Mouse (Mus musculus): ENCODE data around the gene Psap.

Psap gene

GRCm38 (mm10) chr10:60287726-60288125 is 10.3 kb downstream of the Psap start:
- in situ Hi-C loops (cut with MboI, MseI), result no loop called here

DNA sequence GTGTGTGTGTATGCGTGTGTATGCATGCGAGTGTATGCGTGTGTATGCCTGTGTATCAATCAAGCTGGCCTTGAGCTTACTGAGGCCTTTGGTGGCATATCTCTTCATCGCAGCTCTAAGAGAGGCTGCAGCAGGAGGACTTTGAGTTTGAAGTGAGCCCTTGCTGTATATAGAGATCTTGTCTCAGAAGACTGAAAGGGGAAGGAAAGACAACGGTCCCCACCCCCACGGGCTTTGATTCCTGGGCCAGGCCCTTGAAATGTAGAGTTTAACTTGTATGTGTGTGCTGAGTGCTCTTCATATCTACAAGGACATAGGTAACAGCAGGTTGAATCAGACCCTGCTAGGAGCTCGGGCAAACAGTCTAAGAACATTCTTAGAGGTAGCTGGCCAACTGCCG is 11.8 kb downstream of the Psap start:
- in situ Hi-C loops (cut with MboI, MseI), result no loop called here

GRCm38 (mm10) chr10:60290026-60290738 is 12.8 kb downstream of the Psap start:
- in situ Hi-C loops (cut with MboI, MseI), result no loop called here

DNA sequence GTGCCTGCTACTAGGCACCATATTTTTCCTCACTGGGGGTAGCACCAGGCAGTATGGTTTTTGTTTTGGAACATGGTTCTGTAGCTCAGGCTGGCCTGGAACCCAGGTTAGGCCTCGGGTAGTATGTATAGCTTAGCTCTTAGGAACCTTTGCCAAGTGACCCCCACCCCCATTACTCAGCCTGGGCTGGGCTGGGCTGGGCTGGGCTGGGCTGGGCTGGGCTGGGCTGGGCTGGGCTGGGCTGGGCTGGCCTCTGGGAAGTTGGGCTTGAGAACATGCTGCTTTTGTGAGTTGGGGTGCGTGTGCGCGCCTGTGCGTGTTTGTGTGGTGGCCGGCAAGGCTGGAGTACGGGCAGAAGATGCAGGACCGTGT is 13.3 kb downstream of the Psap start:
- in situ Hi-C loops (cut with MboI, MseI), result no loop called here

GRCm38 (mm10) chr10:60292209-60292608 is 14.8 kb downstream of the Psap start:
- in situ Hi-C loops (cut with MboI, MseI), result no loop called here

- in situ Hi-C loops (cut with MboI, MseI), result no loop called here
These were observed 17.2 kb downstream of the Psap start for GRCm38 (mm10) chr10:60294621-60295020.

DNA sequence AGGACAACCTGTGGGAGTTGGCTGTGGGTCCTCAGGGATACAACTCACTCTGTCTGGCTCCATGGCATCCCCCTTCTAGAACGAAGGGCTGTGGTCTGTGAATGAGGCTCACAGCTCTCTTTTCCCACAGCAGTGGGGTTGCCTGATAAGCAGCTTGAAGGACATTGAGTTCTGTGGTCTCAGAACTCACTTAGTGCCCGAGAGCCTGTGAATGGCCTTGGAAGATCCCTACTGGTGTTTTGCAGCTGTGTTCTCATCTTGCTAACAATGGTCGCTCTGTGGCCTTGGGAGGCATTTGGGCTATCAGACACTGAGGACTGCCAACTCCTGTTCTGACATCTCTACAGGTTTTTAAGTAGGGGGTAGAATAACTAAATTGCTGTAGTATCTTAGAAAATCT is 17.9 kb downstream of the Psap start:
- in situ Hi-C loops (cut with MboI, MseI), result no loop called here

GRCm38 (mm10) chr10:60296027-60296426 is 18.6 kb downstream of the Psap start:
- in situ Hi-C loops (cut with MboI, MseI), result no loop called here

GRCm38 (mm10) chr10:60299636-60300035 is 22.2 kb downstream of the Psap start:
- in situ Hi-C loops (cut with MboI, MseI), result loop anchor here (5.0 to 10.0 kb wide), 3 partner anchors 115 to 773 kb away; no protein-coding TSS in a partner anchor

DNA sequence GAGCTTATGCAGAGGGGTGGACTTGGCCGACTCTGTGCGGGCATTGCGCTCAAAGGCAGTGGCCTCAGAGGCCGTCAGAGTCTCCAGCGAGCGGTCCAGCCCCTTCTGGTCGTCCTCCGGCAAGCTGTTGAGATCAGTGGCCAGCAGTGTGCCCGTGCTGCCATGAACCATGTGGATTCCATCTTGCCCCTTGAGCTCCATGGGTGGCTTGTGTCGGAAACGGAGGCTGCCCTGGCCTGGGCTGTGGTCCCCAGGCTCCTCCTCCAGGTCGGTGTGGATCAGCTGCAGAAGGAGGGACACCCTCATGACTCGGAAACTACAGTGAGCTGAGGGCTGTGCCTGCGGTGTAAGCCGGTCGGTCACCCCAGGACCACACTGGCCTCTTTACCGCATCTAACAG is 26.0 kb downstream of the Psap start:
- in situ Hi-C loops (cut with MboI, MseI), result loop anchor here (5.0 to 10.0 kb wide), 3 partner anchors 111 to 769 kb away; no protein-coding TSS in a partner anchor

GRCm38 (mm10) chr10:60304854-60305628 is 27.6 kb downstream of the Psap start:
- in situ Hi-C loops (cut with MboI, MseI), result loop anchor here (5.0 to 10.0 kb wide), 4 partner anchors 107 to 767 kb away; no protein-coding TSS in a partner anchor

DNA sequence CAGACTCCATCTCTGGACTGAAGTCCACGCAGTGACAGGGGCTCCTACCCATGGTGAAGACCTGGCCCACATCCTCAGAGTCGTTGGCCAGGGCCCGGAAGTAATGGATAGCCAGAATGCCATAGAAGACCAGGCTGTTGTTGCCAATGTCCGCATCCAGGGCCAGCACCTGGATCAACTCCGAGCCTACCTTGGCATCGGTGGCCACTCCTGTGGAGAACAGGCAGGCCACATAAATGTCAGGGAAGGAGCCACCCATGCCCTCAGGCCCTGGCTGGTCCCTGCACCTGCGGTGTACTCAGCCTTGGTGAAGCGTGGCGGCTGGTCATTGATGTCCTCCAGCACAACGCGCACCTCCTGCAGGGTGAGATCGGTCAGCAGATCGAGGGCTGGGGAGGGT is 33.2 kb downstream of the Psap start:
- in situ Hi-C loops (cut with MboI, MseI), result no loop called here

DNA sequence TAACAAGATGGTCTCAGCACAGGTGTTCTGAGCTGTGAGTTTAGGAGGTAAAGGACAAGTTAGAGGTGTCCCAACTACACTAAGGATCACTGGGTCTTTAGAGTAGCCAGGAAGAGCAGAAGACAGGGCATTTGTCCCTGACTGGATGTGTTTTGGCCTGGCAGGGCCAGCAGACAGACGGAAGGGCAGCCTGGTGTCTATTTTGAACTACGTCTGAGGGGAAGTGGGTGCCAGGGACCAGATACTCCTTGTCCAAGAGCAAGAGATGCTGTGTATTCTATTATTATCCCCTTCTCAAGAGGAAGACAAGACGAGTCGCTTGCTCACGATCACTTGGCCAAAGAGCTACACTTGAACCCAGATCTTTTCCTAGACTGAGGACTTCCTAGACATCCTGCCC is 36.2 kb downstream of the Psap start:
- in situ Hi-C loops (cut with MboI, MseI), result no loop called here

DNA sequence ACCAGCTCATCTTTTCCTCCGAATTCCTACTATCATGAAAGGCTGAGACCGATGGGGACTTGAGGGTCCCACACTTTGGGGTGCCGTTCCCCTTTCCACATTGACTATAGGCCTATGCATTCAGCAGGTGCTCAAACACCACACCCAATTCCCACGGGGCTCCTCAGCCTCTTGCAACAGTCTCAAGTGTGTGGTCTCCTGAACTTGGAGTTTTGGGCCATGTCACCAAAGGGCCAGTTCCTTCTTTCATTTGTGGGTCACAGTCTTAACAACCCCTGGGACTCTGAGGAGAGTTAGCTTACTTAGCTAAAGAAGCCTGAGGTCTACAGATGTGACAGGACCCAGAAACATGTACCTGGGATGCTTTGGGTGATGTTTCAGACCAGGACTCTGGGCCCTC is 38.7 kb downstream of the Psap start:
- in situ Hi-C loops (cut with MboI, MseI), result no loop called here

DNA sequence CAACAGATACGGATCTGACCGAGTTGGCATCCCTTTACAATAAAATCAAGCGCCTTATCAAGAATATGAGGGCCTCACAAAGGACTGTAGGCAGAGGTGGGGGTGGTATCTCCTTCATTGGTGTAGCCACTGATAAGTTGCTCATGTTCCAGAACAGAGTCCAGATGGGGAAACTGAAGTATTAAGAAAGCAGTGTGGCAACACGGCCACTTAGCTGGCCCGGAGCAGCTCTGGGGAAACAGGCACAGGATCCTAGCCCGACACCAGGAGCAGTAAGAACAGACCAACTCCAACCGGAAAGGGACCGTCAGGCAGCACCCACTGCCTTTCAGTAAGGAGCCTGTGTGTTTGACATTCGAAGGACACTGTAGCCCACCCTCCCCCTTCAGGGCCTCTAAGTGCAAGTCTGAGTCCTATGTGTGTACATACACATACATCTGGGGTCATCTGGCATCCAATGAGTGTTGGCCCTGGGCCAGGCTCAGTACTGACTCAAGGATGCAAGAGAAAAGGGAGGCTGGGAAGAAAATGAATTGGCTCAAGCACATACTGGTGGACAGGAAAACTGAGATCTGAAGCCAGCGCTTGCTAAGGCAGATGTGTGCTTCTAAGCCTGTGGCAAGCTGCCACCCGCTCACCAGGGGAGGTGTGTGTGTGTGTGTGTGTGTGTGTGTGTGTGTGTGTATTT is 51.7 kb downstream of the Psap start:
- in situ Hi-C loops (cut with MboI, MseI), result no loop called here

DNA sequence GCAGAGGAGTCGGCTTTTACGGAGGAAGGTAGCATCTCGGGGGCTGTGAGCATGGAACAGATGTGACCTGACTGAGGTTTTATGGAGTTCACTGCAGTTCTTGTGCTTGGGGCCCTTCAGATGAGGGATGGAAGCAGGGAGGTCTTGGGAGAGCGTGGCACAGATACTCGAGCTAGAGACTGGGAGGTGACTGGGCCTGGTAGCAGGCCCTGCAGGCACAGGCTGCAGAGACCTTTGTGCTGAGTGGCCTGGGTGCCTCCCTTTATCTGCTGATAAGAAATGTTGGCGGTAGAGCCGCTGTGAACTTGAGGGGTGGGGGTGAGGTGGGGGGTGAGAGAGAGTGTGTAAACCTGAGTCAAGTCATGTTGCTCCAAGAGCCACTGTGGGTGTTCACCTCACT is 57.2 kb downstream of the Psap start:
- in situ Hi-C loops (cut with MboI, MseI), result loop anchor here in 1 of 2 experiments (10.0 kb wide), 2 partner anchors 600 to 740 kb away; no protein-coding TSS in a partner anchor

GRCm38 (mm10) chr10:60335021-60335420 is 57.6 kb downstream of the Psap start:
- in situ Hi-C loops (cut with MboI, MseI), result loop anchor here in 1 of 2 experiments (10.0 kb wide), 2 partner anchors 600 to 740 kb away; no protein-coding TSS in a partner anchor

DNA sequence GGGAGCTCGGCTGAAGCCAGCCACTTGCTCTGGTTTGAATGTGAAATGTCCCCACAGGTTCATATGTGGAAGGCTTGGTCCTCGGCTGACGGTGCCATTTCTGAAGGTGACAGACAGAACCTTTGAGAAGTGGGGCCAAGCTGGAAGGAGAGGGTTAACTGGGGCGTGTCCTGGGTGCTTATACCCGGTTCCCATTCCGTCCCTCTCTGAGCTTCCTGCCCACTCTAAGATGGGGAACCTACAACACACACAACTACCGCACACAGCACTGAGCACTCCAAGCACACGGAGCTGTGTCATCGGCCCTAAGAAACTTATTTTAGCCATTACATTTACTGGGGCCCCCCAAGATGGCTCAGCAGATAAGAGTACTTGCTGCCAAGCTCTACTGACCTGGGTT is 64.1 kb downstream of the Psap start:
- in situ Hi-C loops (cut with MboI, MseI), result loop anchor here in 1 of 2 experiments (10.0 kb wide), 1 partner anchor 1913 kb away; the partner anchor contains the start of gene Tacr2

DNA sequence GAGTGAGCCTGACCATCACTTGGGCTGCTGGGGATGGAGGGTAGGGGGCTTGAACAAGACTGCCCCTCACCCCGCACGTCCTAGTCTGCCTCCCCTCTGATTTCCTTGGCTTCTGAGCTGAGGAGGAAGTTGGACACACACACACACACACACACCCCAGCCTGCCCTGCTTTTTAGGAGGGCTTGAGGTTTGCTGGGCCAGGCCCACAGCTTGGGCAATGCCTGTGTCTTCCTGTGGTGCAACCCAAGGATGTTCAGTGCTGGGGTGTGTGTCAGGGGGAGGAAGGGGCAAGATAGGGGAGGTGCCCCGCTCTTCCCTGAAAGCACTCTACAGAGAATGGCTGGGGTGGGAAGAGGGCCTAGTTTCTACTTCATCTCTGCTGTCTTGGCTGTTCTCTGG is 66.7 kb downstream of the Psap start:
- in situ Hi-C loops (cut with MboI, MseI), result loop anchor here in 1 of 2 experiments (10.0 kb wide), 1 partner anchor 1911 kb away; the partner anchor contains the start of gene Tacr2

DNA sequence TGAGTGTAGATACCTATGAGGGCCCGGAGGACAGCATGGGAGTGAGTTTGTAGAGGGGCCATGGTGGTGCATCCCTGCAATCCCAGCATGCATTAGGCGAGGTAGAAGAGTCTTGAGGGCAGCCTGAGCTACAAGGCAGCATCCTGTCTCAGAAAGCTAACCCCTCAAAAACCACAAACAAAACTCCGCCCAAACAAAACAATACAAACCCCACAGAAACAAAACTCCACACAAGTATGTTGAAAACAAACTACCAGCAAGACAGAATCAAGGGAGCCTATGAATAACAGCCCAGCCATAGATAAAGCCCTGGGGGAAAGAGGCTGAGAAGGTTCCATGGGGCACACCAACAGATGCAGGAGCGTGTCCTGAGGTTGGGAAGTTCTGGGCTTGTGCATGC is 68.6 kb downstream of the Psap start:
- in situ Hi-C loops (cut with MboI, MseI), result loop anchor here in 1 of 2 experiments (5.0 to 10.0 kb wide), 2 partner anchors 36 to 1909 kb away; partner anchors contain the start of gene Tacr2

GRCm38 (mm10) chr10:60346701-60347405 is 69.4 kb downstream of the Psap start, which contains the start of gene Vsir:
Vsir (plus strand) TSS chr10:60346851.
- in situ Hi-C loops (cut with MboI, MseI), result loop anchor here in 1 of 2 experiments (5.0 to 10.0 kb wide), 2 partner anchors 35 to 1908 kb away; partner anchors contain the start of gene Tacr2
